Mouse (Mus musculus): ENCODE results near the gene Soat2.

Gene Soat2

GRCm38 (mm10) chr15:102150301-102151135 lies at the start of gene Soat2:
TSS of gene Soat2 (plus strand) at chr15:102150526.
- DNase-seq (ENCODE audit: low spot score): no peak

GRCm38 (mm10) chr15:102100996-102101671 lies 49.2 kb upstream of the Soat2 start:
- no peak for DNase-seq (ENCODE audit: low spot score)

- DNase-seq (ENCODE audit: low spot score): no peak
Observed at GRCm38 (mm10) chr15:102101672-102102541, 48.4 kb upstream of the Soat2 start.

- no peak for DNase-seq (ENCODE audit: low spot score)
Observed at GRCm38 (mm10) chr15:102102548-102103121, 47.7 kb upstream of the Soat2 start.

- DNase-seq (ENCODE audit: low spot score): no peak
Observed at GRCm38 (mm10) chr15:102103371-102103946, 46.9 kb upstream of the Soat2 start.

- DNase-seq (ENCODE audit: low spot score): no peak
Observed at GRCm38 (mm10) chr15:102103947-102104555, 46.3 kb upstream of the Soat2 start.

- DNase-seq (ENCODE audit: low spot score): no peak
Observed at GRCm38 (mm10) chr15:102105360-102105759, 45.0 kb upstream of the Soat2 start.

- no peak for DNase-seq (ENCODE audit: low spot score)
Observed at GRCm38 (mm10) chr15:102105764-102106730, 44.3 kb upstream of the Soat2 start.

GRCm38 (mm10) chr15:102106754-102107456 lies 43.4 kb upstream of the Soat2 start:
- no peak for DNase-seq (ENCODE audit: low spot score)

- DNase-seq (ENCODE audit: low spot score): no peak
Observed at GRCm38 (mm10) chr15:102107689-102108573, 42.4 kb upstream of the Soat2 start.

GRCm38 (mm10) chr15:102108651-102109525 lies 41.4 kb upstream of the Soat2 start:
- no peak for DNase-seq (ENCODE audit: low spot score)

GRCm38 (mm10) chr15:102110271-102110670 lies 40.1 kb upstream of the Soat2 start:
- DNase-seq (ENCODE audit: low spot score): no peak

- DNase-seq (ENCODE audit: low spot score): no peak
Observed at GRCm38 (mm10) chr15:102110701-102111494, 39.4 kb upstream of the Soat2 start.

GRCm38 (mm10) chr15:102111495-102111829 lies 38.9 kb upstream of the Soat2 start:
- DNase-seq (ENCODE audit: low spot score): no peak

- DNase-seq (ENCODE audit: low spot score): no peak
Observed at GRCm38 (mm10) chr15:102112181-102112580, 38.1 kb upstream of the Soat2 start.

- no peak for DNase-seq (ENCODE audit: low spot score)
Observed at GRCm38 (mm10) chr15:102112827-102113226, 37.5 kb upstream of the Soat2 start.

GRCm38 (mm10) chr15:102113674-102114073 lies 36.7 kb upstream of the Soat2 start:
- no peak for DNase-seq (ENCODE audit: low spot score)
